Mouse (Mus musculus) MEL (cell line): ENCODE data around the gene Fkbp5. TPM values are rescaled to one million over a fixed set of nuclear protein-coding genes. Genes with fewer than 3 reads are reported as not detected.

ENCODE experiments used
- DNase-seq: peaks from one replicate; pipeline ENCODE4 v3.0.0; 2011; ENCODE audit warnings: low read depth, low spot score
- H3K27ac ChIP-seq: 2 replicates; pipeline ENCODE4 v1.5.1; 2012; ENCODE audit warnings: low read depth, mild to moderate bottlenecking, control low read depth, low read length, moderate library complexity; ENCODE audit not compliant: control insufficient read depth
- H3K27me3 ChIP-seq, 2 experiments: fragments of 150-350 bp in 1 of 2; sonication (generic) in 1 of 2; 2 replicates each; pipeline ENCODE4 v1.6.1; 2012; ENCODE audit warnings: low read length in 2 of 2, mild to moderate bottlenecking in 2 of 2, improper control_type of control experiment in 1 of 2, moderate library complexity in 1 of 2; ENCODE audit not compliant: insufficient read depth in 2 of 2, control insufficient read depth in 1 of 2
- H3K36me3 ChIP-seq, 2 experiments: 2 replicates each; pipeline ENCODE4 v1.6.1; 2012 to 2014; ENCODE audit warnings: low read length in 2 of 2, improper control_type of control experiment in 1 of 2, inconsistent platforms in 1 of 2, mild to moderate bottlenecking in 1 of 2; ENCODE audit not compliant: insufficient read depth in 2 of 2, control insufficient read depth in 1 of 2
- H3K4me1 ChIP-seq, 2 experiments: fragments of 150-350 bp in 1 of 2; sonication (generic) in 1 of 2; 2 replicates each; pipeline ENCODE4 v1.6.1; 2012; ENCODE audit warnings: low read length in 2 of 2, improper control_type of control experiment in 1 of 2, mild to moderate bottlenecking in 1 of 2; ENCODE audit not compliant: insufficient read depth in 2 of 2, control insufficient read depth in 1 of 2
- H3K4me3 ChIP-seq, 2 experiments: fragments of 150-350 bp in 1 of 2; sonication (generic) in 1 of 2; 2 replicates each; pipeline ENCODE4 v1.5.1; 2012; ENCODE audit warnings: low read depth in 2 of 2, low read length in 2 of 2, mild to moderate bottlenecking in 2 of 2, moderate library complexity in 2 of 2, control low read depth in 1 of 2, improper control_type of control experiment in 1 of 2; ENCODE audit not compliant: control insufficient read depth in 1 of 2, insufficient read depth in 1 of 2
- H3K79me2 ChIP-seq: 2 replicates; pipeline ENCODE4 v1.6.1; 2012; ENCODE audit warnings: mild to moderate bottlenecking, low read length, moderate library complexity; ENCODE audit not compliant: control insufficient read depth, poor library complexity, insufficient read depth
- H3K9ac ChIP-seq: 2 replicates; pipeline ENCODE4 v1.6.1; 2012; ENCODE audit warnings: low read depth, mild to moderate bottlenecking, control low read depth, low read length, moderate library complexity; ENCODE audit not compliant: control insufficient read depth, poor library complexity, severe bottlenecking
- H3K9me3 ChIP-seq: fragments of 150-350 bp; sonication (generic); replicated peaks from 2 replicates; pipeline ENCODE4 v1.6.1; 2012; ENCODE audit warnings: mild to moderate bottlenecking, low read length, improper control_type of control experiment, moderate library complexity; ENCODE audit not compliant: insufficient read depth
- CHD2 ChIP-seq: IDR thresholded peaks from 2 replicates; pipeline ENCODE4 v1.6.1; 2011; ENCODE audit warnings: low read length, improper control_type of control experiment
- GABPA ChIP-seq: IDR thresholded peaks from 2 replicates; pipeline ENCODE4 v1.6.1; 2012; ENCODE audit warnings: low read depth, mild to moderate bottlenecking, inconsistent platforms, low read length, improper control_type of control experiment, moderate library complexity
- MYC ChIP-seq: IDR thresholded peaks from 2 replicates; pipeline ENCODE4 v1.6.1; 2011; ENCODE audit warnings: low read depth, mild to moderate bottlenecking, low read length, improper control_type of control experiment, moderate library complexity
- RCOR1 ChIP-seq: IDR thresholded peaks from 2 replicates; pipeline ENCODE4 v1.6.1; 2012; ENCODE audit warnings: low read depth, mild to moderate bottlenecking, inconsistent platforms, low read length, improper control_type of control experiment
- TCF12 ChIP-seq: IDR thresholded peaks from 2 replicates; pipeline ENCODE4 v1.6.1; 2014; ENCODE audit warnings: low read depth, mild to moderate bottlenecking, inconsistent platforms, low read length, improper control_type of control experiment, moderate library complexity
- ZKSCAN1 ChIP-seq: IDR thresholded peaks from 2 replicates; pipeline ENCODE4 v1.6.1; 2012; ENCODE audit warnings: low read depth, mild to moderate bottlenecking, inconsistent platforms, low read length, improper control_type of control experiment, moderate library complexity
- polyA plus RNA-seq, 2 experiments: library from polyadenylated mRNA; stranded (reverse) in 1 of 2; unstranded in 1 of 2; fragments of >175 nt in 1 of 2; fragments of >200 nt in 1 of 2; gene quantifications; 2 replicates each; pipeline versions ENCODE4 v1.2.1 to v1.2.4; 2012; ENCODE audit warnings: low replicate concordance in 2 of 2, low read depth in 1 of 2; ENCODE audit not compliant: insufficient read length in 2 of 2, insufficient read depth in 1 of 2, missing spikeins in 1 of 2
- total RNA-seq: library from RNA; depleted of rRNA; stranded (reverse); fragments of 300-350 nt; gene quantifications from 2 replicates; pipeline ENCODE4 v1.2.3, GENCODE M21; 2012; rRNA removed

Fkbp5 gene
- total and polyA plus RNA-seq, 3 experiments, result 16.6 to 184 (median 44.3) TPM

DNA sequence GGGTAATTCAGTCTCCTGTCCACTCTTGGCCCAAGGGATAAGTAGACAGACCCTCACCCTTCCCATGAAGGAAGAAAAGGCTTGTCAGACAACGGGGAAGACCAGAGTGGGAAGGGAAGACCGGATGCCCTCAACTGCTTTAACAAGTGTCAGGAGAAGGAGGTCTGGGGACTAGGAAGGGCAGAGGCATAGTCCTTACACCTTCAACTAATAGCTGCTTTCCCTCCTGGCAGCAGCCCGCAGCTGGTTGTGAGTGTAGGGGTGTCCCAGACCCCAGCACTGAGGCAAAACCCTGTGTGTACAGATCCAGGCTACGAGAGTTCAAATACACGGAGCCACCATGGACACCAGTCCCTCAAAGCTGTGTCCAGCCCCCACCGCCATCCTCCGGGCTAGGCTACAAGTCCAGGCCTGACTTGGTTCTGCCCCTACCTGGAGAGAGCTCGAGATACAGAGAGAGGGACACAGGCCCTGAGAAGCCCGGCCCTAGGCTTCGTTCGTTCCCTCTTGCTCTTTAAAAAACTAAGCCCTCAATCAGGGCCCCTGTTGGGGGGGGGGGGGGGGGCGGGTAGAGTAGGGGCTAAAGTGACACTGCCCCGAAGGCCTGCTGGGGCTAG lies 168.0 kb downstream of the Fkbp5 start:
- Histone ChIP-seq H3K27me3 (no peaks in the 10 kb centered on the region; a peak in 1 of 4 replicates), H3K79me2 (no peaks in the 10 kb centered on the region; the same call in 1 of the 2 replicates), H3K9ac (peak overlapping the region; percentile 61), H3K36me3 (no peaks in the 10 kb centered on the region), H3K4me1 (no peaks in the 10 kb centered on the region; a peak in 2 of 4 replicates), H3K9me3 (no peaks in the 10 kb centered on the region), H3K27ac (no peak overlapping the region), H3K4me3 (peak overlapping the region; percentile 52 to 100)
- TF ChIP-seq ZKSCAN1 (no peak), CHD2 (no peak), GABPA (no peak), RCOR1 (no peak), TCF12 (no peak), MYC (no peak)
- no peak for DNase-seq

Other genes starting within 250 kb of the Fkbp5 start
- 46.0 and 51.2 TPM in 2 replicates for gene Fance, start 204.0 kb downstream of the Fkbp5 start, total RNA-seq
- gene Fance, start 204.0 kb downstream of the Fkbp5 start, polyA plus RNA-seq, result 100 to 1,000 TPM; 105 to 382 TPM
- 2,803 and 2,872 TPM in 2 replicates for gene Rpl10a, start 189.1 kb downstream of the Fkbp5 start, total RNA-seq
- gene Rpl10a, start 189.1 kb downstream of the Fkbp5 start, polyA plus RNA-seq, result 1,000 to 10,000 TPM in 1 of 2 experiments, not detected in 1; 2,044 TPM
- gene Tead3, start 166.7 kb downstream of the Fkbp5 start, total RNA-seq, result 0.46 and 0.73 TPM in 2 replicates
- 1 to 10 TPM in 1 of 2 experiments, not detected in 1; 4.1 TPM for gene Tead3, start 166.7 kb downstream of the Fkbp5 start, polyA plus RNA-seq
- 0.23 and 0.49 TPM in 2 replicates for gene Tulp1, start 152.3 kb downstream of the Fkbp5 start, total RNA-seq
- 1 to 10 TPM in 1 of 2 experiments, not detected in 1; 2.4 TPM for gene Tulp1, start 152.3 kb downstream of the Fkbp5 start, polyA plus RNA-seq
- gene Armc12, start 13.3 kb upstream of the Fkbp5 start, total RNA-seq, result not detected in 2 replicates
- gene Armc12, start 13.3 kb upstream of the Fkbp5 start, polyA plus RNA-seq, result under 1 TPM in 1 of 2 experiments, not detected in 1; 0.15 TPM
- not detected in 2 replicates for gene Clpsl2, start 31.9 kb upstream of the Fkbp5 start, total RNA-seq
- gene Clpsl2, start 31.9 kb upstream of the Fkbp5 start, polyA plus RNA-seq, result not detected
- not detected in 2 replicates for gene Clps, start 43.2 kb upstream of the Fkbp5 start, total RNA-seq
- not detected for gene Clps, start 43.2 kb upstream of the Fkbp5 start, polyA plus RNA-seq
- not detected in 2 replicates for gene Lhfpl5, start 58.1 kb upstream of the Fkbp5 start, total RNA-seq
- under 1 TPM in 1 of 2 experiments, not detected in 1; 0.19 TPM for gene Lhfpl5, start 58.1 kb upstream of the Fkbp5 start, polyA plus RNA-seq
- 125 and 138 TPM in 2 replicates for gene Srpk1, start 105.2 kb upstream of the Fkbp5 start, total RNA-seq
- gene Srpk1, start 105.2 kb upstream of the Fkbp5 start, polyA plus RNA-seq, result 100 to 1,000 TPM; 119 to 211 TPM
- gene Slc26a8, start 172.7 kb upstream of the Fkbp5 start, total RNA-seq, result 0.58 and 0.69 TPM in 2 replicates
- 1 to 10 TPM in 1 of 2 experiments, not detected in 1; 1.6 TPM for gene Slc26a8, start 172.7 kb upstream of the Fkbp5 start, polyA plus RNA-seq
- 61.5 and 67.3 TPM in 2 replicates for gene Mapk14, start 173.8 kb upstream of the Fkbp5 start, total RNA-seq
- gene Mapk14, start 173.8 kb upstream of the Fkbp5 start, polyA plus RNA-seq, result 10 to 100 TPM in 1 of 2 experiments, not detected in 1; 93.2 TPM
- gene AC170998.1, start 208.6 kb upstream of the Fkbp5 start, total RNA-seq, result 0.42 and 0.92 TPM in 2 replicates
- under 1 TPM in 1 of 2 experiments, not detected in 1; 0.42 TPM for gene AC170998.1, start 208.6 kb upstream of the Fkbp5 start, polyA plus RNA-seq